Mouse (Mus musculus) layer of hippocampus, postnatal 14 days (tissue): ENCODE measurements at regions not wholly inside any gene's neighbourhood (a gene's known extent, or its start where the extent isn't known, plus 50 kb on each side); places are given as distances from the start of the nearest gene placed in this dataset.
A peak's percentile ranks its signal among the peaks of the same experiment; 100 is the strongest.

Experiments used
- DNase-seq, 2 experiments: peaks; one replicate each; pipeline ENCODE4 v3.0.0; 2021 to 2022; ENCODE audit warnings: low spot score in 2 of 2, mixed read lengths in 1 of 2

- DNase-seq: no peak
Observed at GRCm38 (mm10) chr5:73872641-73873421, 195.4 kb downstream of the Usp46 start.

GRCm38 (mm10) chr5:73874770-73875169, 193.5 kb downstream of the Usp46 start:
- DNase-seq: no peak

GRCm38 (mm10) chr5:73875847-73876246, 192.4 kb downstream of the Usp46 start:
- no peak for DNase-seq

- no peak for DNase-seq
Observed at GRCm38 (mm10) chr5:73880936-73881335, 187.3 kb downstream of the Usp46 start.

GRCm38 (mm10) chr5:73881941-73882340, 186.3 kb downstream of the Usp46 start:
- DNase-seq: no peak

GRCm38 (mm10) chr5:73884998-73885397, 183.2 kb downstream of the Usp46 start:
- no peak for DNase-seq

- no peak for DNase-seq
Observed at GRCm38 (mm10) chr5:73885691-73886090, 182.5 kb downstream of the Usp46 start.

- DNase-seq: peak; percentile 17 to 56
Observed at GRCm38 (mm10) chr5:73887306-73887958, 180.8 kb downstream of the Usp46 start.

- no peak for DNase-seq
Observed at GRCm38 (mm10) chr5:73888391-73888790, 179.8 kb downstream of the Usp46 start.

GRCm38 (mm10) chr5:73889342-73889741, 178.9 kb downstream of the Usp46 start:
- no peak for DNase-seq

- no peak for DNase-seq
Observed at GRCm38 (mm10) chr5:73890942-73891341, 177.3 kb downstream of the Usp46 start.

GRCm38 (mm10) chr5:73891606-73892005, 176.6 kb downstream of the Usp46 start:
- no peak for DNase-seq

GRCm38 (mm10) chr5:73892440-73893225, 175.6 kb downstream of the Usp46 start:
- DNase-seq: no peak

GRCm38 (mm10) chr5:73895186-73895585, 173.0 kb downstream of the Usp46 start:
- DNase-seq: no peak

- DNase-seq: no peak
Observed at GRCm38 (mm10) chr5:73896785-73897184, 171.4 kb downstream of the Usp46 start.

- DNase-seq: no peak
Observed at GRCm38 (mm10) chr5:73901651-73902050, 166.6 kb downstream of the Usp46 start.

- DNase-seq: no peak
Observed at GRCm38 (mm10) chr5:73902470-73903218, 165.6 kb downstream of the Usp46 start.

- DNase-seq: peak in 1 of 2 experiments; percentile 22
Observed at GRCm38 (mm10) chr5:73903219-73903570, 165.0 kb downstream of the Usp46 start.

GRCm38 (mm10) chr5:73904146-73904811, 164.0 kb downstream of the Usp46 start:
- no peak for DNase-seq

- peak in 1 of 2 experiments; percentile 21 for DNase-seq
Observed at GRCm38 (mm10) chr5:73912149-73912548, 156.1 kb downstream of the Usp46 start.

- DNase-seq: no peak
Observed at GRCm38 (mm10) chr5:73913116-73913515, 155.1 kb downstream of the Usp46 start.
